Mouse (Mus musculus): Measurements from ENCODE around the gene Spta1. TPM values are rescaled to one million over a fixed set of nuclear protein-coding genes. Genes with fewer than 3 reads are reported as not detected.

Gene Spta1
- polyA plus RNA-seq, 1 experiment from 2014 or later, result 0.67 TPM

GRCm38 (mm10) chr1:174158512-174158911, 14.1 kb upstream of the Spta1 start:
- Histone ChIP-seq H3K4me1 (ENCODE audit: insufficient read depth) (no peaks in the 10 kb centered on the region), H3K27me3 (ENCODE audit: insufficient read depth, low read length) (no peaks in the 10 kb centered on the region), H3K4me3 (ENCODE audit: low read depth, low read length) (no peak overlapping the region), H3K27ac (ENCODE audit: low read depth) (no peak overlapping the region), H3K36me3 (ENCODE audit: insufficient read depth) (no peaks in the 10 kb centered on the region), H3K9me3 (ENCODE audit: low read depth, low read length) (no peaks in the 10 kb centered on the region), H3K4me2 (no peak overlapping the region), H3K9ac (no peak overlapping the region)
- ATAC-seq (ENCODE audit: insufficient read depth) (no peak), DNase-seq (no peak)
- TF ChIP-seq CTCF (IDR thresholded peaks at IDR 0.05; ENCODE audit: low read depth), result no peak
- 60% methylated on average over 1 of the region's 1 CpGs for WGBS

DNA sequence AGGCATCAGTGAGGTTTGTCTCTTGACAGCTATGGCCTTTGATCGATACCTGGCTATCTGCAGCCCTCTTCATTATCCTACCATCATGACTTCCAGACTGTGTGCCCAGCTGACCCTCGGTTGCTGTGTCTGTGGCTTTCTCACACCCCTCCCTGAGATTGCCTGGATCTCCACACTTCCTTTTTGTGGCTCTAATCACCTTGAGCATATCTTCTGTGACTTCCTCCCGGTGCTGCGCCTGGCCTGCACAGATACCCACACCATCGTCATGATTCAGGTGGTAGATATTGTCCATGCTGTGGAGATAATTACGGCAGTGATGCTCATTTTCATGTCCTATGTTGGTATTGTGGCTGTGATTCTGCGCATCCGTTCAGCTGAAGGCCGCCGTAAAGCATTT, 13.5 kb upstream of the Spta1 start:
- Histone ChIP-seq H3K36me3 (ENCODE audit: insufficient read depth) (no peaks in the 10 kb centered on the region), H3K27me3 (ENCODE audit: insufficient read depth, low read length) (no peaks in the 10 kb centered on the region), H3K4me2 (no peak overlapping the region), H3K4me1 (ENCODE audit: insufficient read depth) (no peaks in the 10 kb centered on the region), H3K9me3 (ENCODE audit: low read depth, low read length) (no peaks in the 10 kb centered on the region), H3K4me3 (ENCODE audit: low read depth, low read length) (no peak overlapping the region), H3K27ac (ENCODE audit: low read depth) (no peak overlapping the region), H3K9ac (no peak overlapping the region)
- TF ChIP-seq CTCF (IDR thresholded peaks at IDR 0.05; ENCODE audit: low read depth), result no peak
- DNase-seq (no peak), ATAC-seq (ENCODE audit: insufficient read depth) (no peak)
- 86% methylated on average over 10 of the region's 10 CpGs for WGBS

DNA sequence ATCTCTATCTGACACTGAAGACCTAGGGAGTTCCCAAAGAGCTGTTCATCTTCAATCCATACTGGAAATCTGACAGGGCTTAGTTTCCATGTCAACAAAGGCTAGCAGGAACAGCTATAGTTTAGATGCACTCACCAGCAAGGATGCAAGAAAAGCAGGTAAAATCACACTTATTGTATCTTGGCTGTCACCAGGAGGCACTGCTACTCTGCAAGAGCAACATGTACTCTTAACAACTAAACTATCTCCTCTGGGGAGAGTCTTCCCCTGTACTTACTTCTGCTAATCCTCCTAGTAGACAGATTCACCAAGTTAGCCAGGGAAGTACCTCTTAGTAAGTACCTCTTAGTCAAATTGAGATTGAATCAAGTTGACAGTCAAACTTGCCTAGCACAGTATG, 3.6 kb upstream of the Spta1 start:
- H3K27me3 ChIP-seq (ENCODE audit: insufficient read depth, low read length), result no peaks in the 10 kb centered on the region
- no peak overlapping the region for H3K4me3 ChIP-seq (ENCODE audit: low read depth, low read length)
- no peaks in the 10 kb centered on the region for H3K9me3 ChIP-seq (ENCODE audit: low read depth, low read length)
- ATAC-seq (ENCODE audit: insufficient read depth) (no peak), DNase-seq (no peak)
- H3K4me1 ChIP-seq (ENCODE audit: insufficient read depth), result no peaks in the 10 kb centered on the region
- H3K4me2 ChIP-seq, result no peak overlapping the region
- H3K9ac ChIP-seq, result no peak overlapping the region
- no peaks in the 10 kb centered on the region for H3K36me3 ChIP-seq (ENCODE audit: insufficient read depth)
- no peak overlapping the region for H3K27ac ChIP-seq (ENCODE audit: low read depth)
- no peak for TF ChIP-seq CTCF (IDR thresholded peaks at IDR 0.05; ENCODE audit: low read depth)

DNA sequence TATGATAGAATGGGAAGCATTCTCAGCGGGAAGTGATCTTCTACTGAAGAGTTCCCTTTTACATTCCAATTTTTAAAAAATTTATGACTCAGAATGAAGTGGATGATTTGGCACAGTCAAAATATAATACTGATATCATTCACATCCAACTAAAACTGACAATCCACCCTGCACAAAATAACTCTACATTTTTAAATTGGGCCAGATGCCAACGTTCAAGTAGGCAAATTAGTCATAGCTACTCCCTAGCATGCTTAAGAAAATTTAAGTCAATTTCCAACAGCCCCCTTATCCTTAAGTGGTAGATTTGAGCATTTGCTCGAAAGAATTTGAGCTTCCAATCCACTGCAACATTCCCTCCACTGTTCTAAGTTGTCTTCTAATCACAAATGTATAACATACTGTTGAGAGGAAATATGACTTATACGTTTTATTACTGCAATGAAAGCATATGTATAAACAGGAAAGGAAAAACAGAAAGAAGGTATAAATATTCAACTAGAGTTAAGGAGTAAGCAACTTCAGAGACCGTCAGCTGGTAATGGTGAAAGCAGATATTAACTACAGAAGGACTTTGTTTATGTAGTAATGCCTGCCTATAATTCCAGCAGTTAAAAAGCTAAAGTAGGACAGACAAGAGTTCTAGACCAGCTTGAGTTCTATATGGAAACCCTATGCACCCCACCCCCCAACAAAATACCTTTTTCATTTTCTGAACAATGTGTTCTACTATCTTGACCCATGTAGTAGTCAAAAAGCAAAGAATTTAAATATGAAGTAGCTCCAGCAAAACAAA, 1.7 kb upstream of the Spta1 start:
- H3K27ac ChIP-seq (ENCODE audit: low read depth), result no peak overlapping the region
- H3K4me2 ChIP-seq, result no peak overlapping the region
- H3K27me3 ChIP-seq (ENCODE audit: insufficient read depth, low read length), result no peaks in the 10 kb centered on the region
- H3K4me3 ChIP-seq (ENCODE audit: low read depth, low read length), result no peak overlapping the region
- no peaks in the 10 kb centered on the region for H3K9me3 ChIP-seq (ENCODE audit: low read depth, low read length)
- no peak overlapping the region for H3K9ac ChIP-seq
- DNase-seq (peak; percentile 13), ATAC-seq (ENCODE audit: insufficient read depth) (no peak)
- no peaks in the 10 kb centered on the region for H3K36me3 ChIP-seq (ENCODE audit: insufficient read depth)
- 54% methylated on average over 5 of the region's 5 CpGs for WGBS
- no peak for TF ChIP-seq CTCF (IDR thresholded peaks at IDR 0.05; ENCODE audit: low read depth)
- H3K4me1 ChIP-seq (ENCODE audit: insufficient read depth), result no peaks in the 10 kb centered on the region

DNA sequence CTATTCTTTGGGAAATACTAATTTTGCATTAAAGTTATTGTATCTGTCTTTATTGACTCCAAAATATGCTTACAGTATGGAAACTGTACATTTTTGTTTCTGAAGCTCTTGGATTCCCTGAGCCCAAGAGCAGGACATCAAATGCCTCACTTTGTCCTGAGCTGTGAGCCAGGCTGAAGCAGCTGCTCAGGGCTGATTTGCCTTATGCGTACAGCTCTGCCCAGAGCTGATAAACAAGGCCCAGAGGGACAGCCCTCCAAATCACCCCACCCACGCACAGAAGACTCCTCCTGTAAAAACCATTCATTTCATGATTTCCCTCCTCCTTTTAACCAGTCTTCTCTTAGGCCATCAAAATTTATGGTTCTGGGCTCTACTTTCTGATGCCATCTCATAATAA, 1.0 kb upstream of the Spta1 start:
- no peaks in the 10 kb centered on the region for H3K36me3 ChIP-seq (ENCODE audit: insufficient read depth)
- ATAC-seq (ENCODE audit: insufficient read depth), result peak; percentile 82
- H3K4me3 ChIP-seq (ENCODE audit: low read depth, low read length), result no peak overlapping the region
- 36% methylated on average over 2 of the region's 2 CpGs for WGBS
- no peaks in the 10 kb centered on the region for H3K4me1 ChIP-seq (ENCODE audit: insufficient read depth)
- H3K9me3 ChIP-seq (ENCODE audit: low read depth, low read length), result no peaks in the 10 kb centered on the region
- TF ChIP-seq CTCF (IDR thresholded peaks at IDR 0.05; ENCODE audit: low read depth), result no peak
- no peak overlapping the region for H3K9ac ChIP-seq
- no peak overlapping the region for H3K4me2 ChIP-seq
- DNase-seq, result peak; percentile 1
- no peak overlapping the region for H3K27ac ChIP-seq (ENCODE audit: low read depth)
- H3K27me3 ChIP-seq (ENCODE audit: insufficient read depth, low read length), result no peaks in the 10 kb centered on the region

- Histone ChIP-seq H3K4me1 (ENCODE audit: insufficient read depth) (no peaks in the 10 kb centered on the region), H3K9ac (no peak overlapping the region), H3K9me3 (ENCODE audit: low read depth, low read length) (no peaks in the 10 kb centered on the region), H3K4me3 (ENCODE audit: low read depth, low read length) (no peak overlapping the region), H3K27ac (ENCODE audit: low read depth) (no peak overlapping the region), H3K27me3 (ENCODE audit: insufficient read depth, low read length) (no peaks in the 10 kb centered on the region), H3K4me2 (no peak overlapping the region), H3K36me3 (ENCODE audit: insufficient read depth) (no peaks in the 10 kb centered on the region)
- 55% methylated on average over 7 of the region's 7 CpGs for WGBS
- ATAC-seq (ENCODE audit: insufficient read depth) (no peak), DNase-seq (no peak)
- TF ChIP-seq CTCF (IDR thresholded peaks at IDR 0.05; ENCODE audit: low read depth), result no peak
These were observed 32.1 kb downstream of the Spta1 start for GRCm38 (mm10) chr1:174204699-174205098.

- H3K4me2 ChIP-seq, result no peak overlapping the region
- H3K4me1 ChIP-seq (ENCODE audit: insufficient read depth), result no peaks in the 10 kb centered on the region
- WGBS, result 77% methylated on average over 5 of the region's 5 CpGs
- ATAC-seq (ENCODE audit: insufficient read depth), result no peak
- no peak overlapping the region for H3K4me3 ChIP-seq (ENCODE audit: low read depth, low read length)
- H3K9me3 ChIP-seq (ENCODE audit: low read depth, low read length), result no peaks in the 10 kb centered on the region
- no peak overlapping the region for H3K27ac ChIP-seq (ENCODE audit: low read depth)
- H3K36me3 ChIP-seq (ENCODE audit: insufficient read depth), result no peaks in the 10 kb centered on the region
- no peak for DNase-seq
- no peaks in the 10 kb centered on the region for H3K27me3 ChIP-seq (ENCODE audit: insufficient read depth, low read length)
- no peak overlapping the region for H3K9ac ChIP-seq
- TF ChIP-seq CTCF (IDR thresholded peaks at IDR 0.05; ENCODE audit: low read depth), result no peak
These were observed 39.7 kb downstream of the Spta1 start for GRCm38 (mm10) chr1:174212286-174212685.
